Mouse (Mus musculus): ENCODE data around the gene Znhit3.

Gene Znhit3

DNA sequence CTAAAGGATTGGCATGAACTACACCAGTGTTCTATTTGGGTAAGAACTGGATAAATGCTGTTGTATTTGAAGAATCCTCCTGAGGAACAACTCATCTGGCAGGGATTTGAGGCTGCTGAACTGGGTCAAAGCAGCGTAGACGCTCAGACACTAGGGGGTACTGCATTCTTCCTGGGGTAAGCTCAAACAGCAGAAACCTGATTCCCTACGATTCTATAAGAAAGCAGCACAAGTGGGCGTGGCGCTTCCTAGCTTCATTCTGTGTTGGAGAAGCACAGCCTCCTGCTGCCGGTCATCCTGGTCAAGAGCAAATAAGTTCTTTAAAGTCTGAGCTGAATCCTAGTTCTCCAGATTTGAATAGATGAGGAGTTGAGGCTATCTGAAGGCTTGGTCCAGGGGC, 16.1 kb upstream of the Znhit3 start:
- intact Hi-C loops (cut with DNase I), result no loop called here

DNA sequence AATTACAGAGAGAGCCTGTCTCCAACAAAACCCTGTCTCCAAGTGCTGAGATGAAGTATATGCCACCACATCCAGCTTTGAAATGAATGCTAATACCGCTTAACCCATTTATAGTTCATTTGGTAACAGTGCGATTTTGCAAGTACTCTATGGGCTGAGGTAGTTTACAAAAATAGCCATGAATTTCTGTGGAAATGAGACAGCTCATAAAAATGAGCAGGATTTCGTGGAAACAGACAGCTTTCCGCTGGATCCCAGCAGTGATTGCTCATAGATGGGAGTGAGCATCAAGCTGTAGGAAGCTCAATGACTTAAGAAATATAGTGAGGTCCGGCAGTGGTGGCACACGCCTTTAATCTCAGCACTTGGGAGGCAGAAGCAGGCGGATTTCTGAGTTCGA, 4.8 kb upstream of the Znhit3 start:
- intact Hi-C loops (cut with DNase I), result no loop called here

DNA sequence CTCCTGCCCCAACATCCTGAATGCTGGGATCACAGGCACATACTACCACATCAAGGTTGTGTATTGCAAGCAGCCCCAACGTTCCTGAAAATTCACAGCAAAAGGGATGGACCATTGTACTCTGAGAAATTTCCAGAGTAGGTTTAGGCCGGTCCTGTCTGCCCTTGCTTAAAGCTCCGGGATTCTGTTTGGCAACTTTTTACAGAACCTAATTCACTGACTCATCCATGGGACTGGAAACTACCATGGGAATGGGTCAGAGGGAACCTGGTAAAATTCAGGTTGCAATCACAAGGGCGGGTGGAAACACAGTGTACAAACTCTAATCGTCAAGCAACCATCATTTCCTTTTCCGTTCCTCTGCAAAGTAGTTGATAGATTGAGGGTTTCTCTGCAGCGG, 3.8 kb upstream of the Znhit3 start:
- intact Hi-C loops (cut with DNase I), result loop anchor here (5.0 kb wide), 1 partner anchor 57 kb away; no protein-coding TSS in a partner anchor

DNA sequence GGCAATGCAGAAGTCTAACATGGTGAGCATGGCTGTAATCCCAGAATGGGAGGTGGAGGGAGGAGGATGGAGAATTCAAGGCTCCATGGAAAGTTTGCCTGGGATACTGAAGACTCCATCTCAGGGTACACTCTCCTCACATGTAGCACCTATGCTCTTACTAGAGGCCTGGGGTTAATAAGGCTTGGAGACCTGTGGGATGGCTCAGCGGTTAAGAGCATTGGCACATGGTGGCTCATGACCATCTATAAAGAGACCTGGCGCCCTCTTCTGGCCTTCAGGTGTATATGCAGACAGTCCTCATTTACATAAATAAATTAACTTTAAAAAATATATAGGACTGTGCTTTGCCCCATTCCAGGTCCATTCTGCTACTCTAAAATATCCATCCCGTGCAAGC, 3.1 kb upstream of the Znhit3 start:
- intact Hi-C loops (cut with DNase I), result loop anchor here (5.0 kb wide), 1 partner anchor 58 kb away; no protein-coding TSS in a partner anchor

DNA sequence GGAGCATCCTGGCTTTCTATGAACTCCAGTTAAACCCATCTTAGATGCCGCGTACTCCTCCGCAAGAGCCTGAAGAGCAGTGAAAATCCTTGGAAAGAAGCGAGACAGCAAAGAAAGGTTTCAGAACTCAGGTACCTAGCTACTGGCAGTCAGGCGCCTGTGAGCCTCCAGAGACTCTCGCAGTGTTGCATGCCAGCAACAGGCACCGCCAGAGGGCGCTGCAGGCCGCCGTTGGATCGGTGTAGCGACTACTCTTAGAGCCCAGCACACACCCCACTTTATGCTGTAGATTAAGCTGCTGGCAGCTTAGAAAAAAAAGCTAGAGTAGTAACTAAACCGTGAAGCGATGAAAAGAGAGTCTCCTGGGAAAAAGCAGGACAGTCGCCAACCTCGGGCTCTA, 2.3 kb upstream of the Znhit3 start:
- intact Hi-C loops (cut with DNase I), result loop anchor here (5.0 kb wide), 1 partner anchor 59 kb away; no protein-coding TSS in a partner anchor

DNA sequence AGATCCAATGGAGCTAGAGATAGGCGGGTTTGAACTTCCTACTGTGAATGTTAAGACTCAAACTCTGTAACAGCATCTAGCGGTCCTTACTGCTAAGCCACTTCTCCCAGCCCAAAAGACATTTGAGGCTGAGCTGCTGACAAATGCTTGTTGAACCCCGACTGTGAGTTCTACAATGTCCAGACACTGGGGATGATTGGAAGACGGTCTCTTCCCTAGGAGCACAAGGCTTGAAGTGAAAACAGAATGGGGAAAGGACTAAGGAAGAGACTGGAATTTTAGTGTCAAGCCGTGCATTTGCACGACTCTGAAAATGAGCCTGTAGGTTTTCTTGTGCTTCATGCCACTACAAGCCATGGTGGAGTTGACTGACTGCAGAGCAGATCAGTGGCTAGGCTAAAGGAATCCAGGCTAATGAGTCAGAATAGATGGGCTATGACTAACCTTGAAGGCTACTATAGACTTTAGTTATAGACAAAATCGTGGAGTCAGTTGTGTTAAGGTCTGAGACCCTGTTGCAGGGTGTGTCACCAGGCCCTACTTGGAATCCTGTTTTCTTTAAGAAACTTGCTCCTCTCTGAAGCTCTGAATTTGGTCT, 636 bp upstream of the Znhit3 start:
- intact Hi-C loops (cut with DNase I), result loop anchor here (5.0 kb wide), 1 partner anchor 60 kb away; no protein-coding TSS in a partner anchor

DNA sequence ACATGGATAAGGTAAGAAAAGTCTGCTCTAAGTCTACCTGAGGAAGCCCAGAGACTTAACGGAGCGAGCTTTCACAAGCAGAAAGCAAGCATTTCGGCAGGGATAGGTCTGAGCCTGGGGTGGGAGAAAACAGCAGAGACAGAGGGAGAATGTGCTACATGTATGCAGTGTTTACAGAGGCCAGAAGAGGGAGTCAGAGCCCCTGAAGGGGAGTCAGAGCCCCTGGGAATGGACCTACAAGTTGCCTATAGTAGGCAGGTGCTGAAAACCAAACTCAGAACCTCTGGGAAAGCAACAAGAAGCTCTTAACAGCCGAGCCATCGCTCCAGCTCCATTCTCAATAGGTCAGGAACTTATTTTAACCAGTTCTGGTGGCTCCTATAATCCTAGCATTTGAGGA, 1.5 kb downstream of the Znhit3 start:
- intact Hi-C loops (cut with DNase I), result loop anchor here (5.0 kb wide), 1 partner anchor 63 kb away; no protein-coding TSS in a partner anchor

DNA sequence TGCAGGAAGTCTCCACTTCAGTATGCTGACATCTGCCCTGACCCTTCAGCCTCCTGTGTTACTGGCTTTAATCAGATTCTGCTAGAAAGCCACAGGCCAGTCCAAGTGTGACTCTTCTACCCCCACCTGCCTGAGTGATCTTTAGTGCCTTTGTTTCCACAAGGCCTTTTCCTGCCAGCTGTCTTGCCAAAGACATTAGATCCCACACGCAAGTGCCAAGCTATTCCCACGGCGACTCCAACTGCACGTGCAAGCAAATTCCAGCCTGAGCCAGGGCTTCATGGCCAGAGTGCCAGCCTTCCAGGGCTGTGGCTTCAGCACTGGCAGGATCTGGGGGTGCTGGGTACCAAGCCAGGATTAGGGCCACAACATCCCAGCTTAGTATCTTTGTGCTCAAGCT, 5.8 kb downstream of the Znhit3 start:
- intact Hi-C loops (cut with DNase I), result no loop called here

DNA sequence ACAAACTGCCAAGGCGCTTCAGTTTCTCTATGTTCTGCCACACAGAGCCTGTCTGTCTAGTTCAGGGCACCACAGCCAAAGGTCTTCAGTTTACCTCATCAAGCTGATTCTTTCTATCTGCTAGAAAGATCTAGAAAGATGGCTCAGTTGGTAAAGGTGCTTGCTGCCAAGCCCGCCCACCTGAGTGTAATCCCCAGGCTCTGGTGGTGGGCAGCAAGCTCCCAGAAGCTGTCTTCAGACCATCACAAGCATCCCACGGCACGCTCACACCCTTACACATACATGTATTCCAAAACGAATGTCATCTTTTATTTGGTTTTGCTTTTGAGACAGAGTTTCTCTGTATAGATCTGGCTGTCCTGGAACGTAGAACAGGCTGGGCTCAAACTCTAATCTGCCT, 7.7 kb downstream of the Znhit3 start:
- intact Hi-C loops (cut with DNase I), result no loop called here

DNA sequence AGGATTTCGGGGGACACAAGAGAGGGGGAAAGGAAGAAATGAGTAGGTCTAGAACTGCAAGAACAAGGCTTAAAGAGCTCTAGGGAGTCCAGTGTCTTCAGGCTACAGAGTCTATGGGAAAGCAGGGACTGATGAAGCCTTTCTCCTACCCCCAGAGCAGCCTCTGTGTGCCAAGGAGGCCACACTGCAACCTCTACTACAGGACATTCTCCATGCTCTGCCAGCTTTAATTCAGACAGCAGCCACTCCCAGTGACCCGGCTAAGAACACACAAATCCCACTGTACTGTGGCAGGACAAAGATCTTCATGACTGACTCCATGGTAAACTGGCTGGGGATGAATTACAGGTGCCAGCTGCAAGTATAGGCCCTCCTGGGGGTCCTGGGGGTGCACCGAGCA, 9.1 kb downstream of the Znhit3 start:
- intact Hi-C loops (cut with DNase I), result no loop called here

DNA sequence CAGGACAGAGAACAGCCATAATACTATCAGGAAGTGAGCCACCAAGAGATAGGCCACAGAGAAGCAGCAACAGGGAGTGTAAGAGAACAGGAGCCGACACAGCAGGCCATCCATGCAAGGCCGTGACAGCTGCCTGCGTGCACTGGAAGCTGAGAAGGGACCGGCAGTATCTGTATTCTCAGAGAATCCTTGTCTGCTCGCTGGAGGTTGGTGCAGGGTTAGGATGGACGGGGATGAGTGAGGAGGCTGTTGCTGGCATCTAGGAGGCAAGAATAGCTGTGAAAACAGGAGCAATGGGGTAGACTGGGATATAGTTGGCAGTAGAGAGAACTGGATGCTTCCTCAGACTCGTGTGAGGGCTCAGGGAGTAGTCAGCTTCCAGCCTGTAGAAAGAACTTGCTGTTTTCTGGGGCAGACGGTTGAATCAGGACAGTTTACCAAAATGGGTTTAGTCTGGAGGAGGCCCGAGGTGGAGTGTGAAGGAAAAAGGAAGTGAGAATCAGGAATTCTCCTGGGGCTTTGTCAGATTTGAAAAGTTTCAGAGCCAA, 11.5 kb downstream of the Znhit3 start:
- intact Hi-C loops (cut with DNase I), result no loop called here

DNA sequence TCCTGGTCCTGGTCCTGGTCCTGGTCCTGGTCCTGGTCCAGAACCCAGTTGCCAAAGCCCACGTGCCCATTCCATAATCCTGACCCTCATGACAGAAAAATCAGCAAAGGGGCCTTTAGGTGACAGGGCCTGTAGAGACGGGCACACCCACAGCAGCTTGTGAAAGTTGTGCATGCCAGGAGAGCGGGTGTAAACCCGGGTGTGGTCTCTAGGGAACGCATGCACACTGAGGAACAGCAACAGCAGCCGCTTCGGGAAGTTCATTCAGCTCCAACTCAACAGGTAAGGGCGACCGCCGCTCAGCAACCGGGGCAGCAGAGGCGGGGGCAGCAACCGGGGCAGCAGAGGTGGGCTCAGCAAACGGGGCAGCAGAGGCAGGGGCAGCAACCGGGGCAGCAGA, 23.1 kb downstream of the Znhit3 start:
- intact Hi-C loops (cut with DNase I), result no loop called here

DNA sequence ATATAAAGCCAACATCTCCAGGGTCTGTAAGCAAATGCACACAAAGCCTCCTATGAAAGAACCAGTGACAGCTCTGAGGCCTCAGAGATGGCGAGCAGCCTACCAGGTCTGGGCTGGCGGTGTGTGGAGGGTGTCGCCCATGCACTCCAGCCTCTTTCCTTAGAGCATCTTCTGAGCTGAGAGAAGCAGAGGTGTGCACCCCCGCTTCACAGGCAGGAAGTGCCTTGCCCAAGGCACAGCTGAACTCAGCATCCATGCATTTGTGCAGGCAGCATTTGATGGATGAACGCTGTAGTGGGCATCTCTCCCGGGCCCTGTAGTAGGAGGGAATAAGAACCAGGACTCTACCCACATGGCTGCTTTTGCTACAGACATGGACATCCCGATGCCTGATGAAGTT, 24.5 kb downstream of the Znhit3 start:
- intact Hi-C loops (cut with DNase I), result no loop called here

DNA sequence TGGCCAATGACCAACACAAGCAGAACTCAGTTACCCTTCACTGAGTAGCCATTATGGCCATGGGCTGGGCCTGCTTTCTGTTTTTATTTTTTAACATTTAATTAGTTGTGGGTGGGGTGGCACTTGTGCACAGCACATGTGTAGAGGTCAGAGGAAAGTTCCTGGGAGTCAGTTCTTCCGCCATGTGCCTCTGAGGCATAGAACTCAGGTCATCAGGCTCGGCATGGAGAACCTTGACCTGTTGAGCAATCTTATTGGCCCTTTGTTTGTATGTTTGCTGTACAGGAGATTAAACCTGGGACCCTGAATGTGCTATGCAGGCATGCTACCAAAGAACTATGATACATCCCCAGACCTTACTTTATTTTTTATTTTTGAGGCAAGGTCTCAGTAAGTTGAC, 26.7 kb downstream of the Znhit3 start:
- intact Hi-C loops (cut with DNase I), result no loop called here

DNA sequence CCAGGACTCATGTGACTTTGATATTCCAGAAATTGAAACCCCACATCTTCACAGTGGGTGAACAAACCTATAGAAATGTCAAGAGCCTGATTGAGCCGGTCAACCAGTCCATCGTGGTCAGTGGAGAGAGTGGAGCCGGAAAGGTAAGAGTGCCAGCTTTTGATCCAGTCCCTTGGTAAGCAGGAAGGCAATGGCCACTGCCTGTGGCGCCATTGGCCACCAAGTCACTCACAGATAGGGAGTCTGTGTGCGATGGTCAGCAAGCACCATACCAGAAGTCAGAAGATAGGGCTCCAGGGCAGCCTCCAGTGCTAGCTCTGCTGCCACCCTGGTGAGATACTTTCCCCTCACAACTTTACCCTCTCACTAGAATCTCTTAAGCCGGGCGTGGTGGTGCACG, 28.1 kb downstream of the Znhit3 start:
- intact Hi-C loops (cut with DNase I), result no loop called here

DNA sequence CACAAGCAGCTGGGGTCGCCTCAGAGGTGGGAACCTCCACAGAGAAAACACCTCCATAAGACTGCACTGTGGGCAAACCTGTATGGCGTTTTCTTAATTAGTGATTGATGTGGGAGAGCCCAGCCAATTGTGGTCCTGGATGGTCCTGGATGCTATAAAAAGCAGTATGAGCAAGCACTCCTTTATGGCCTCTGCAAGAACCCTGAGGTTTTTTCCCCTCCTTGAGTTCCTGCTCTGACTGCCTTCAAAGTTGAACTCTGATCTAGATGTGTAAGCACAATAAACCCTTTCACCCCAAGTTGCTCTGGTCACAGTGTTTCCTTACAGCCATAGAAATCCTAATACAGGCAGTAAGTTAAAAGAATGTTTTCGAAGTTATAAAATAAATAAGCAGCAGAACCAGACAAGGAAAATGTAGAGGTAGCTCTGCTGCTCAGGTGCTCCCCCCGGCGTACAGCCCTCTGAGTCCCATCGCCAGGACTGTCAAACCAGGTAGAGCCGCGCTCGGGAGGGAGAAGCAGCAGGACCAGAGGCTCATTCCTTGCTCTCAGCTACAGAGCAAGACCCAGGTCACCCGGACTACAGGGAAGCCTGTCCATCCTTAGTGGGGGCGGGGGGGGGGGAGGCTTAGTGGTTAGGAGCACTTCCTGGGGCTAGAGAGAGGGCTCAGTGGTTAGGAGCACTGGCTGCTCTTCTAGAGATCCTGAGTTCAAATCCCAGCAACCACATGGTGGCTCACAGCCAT, 29.2 kb downstream of the Znhit3 start:
- intact Hi-C loops (cut with DNase I), result no loop called here

DNA sequence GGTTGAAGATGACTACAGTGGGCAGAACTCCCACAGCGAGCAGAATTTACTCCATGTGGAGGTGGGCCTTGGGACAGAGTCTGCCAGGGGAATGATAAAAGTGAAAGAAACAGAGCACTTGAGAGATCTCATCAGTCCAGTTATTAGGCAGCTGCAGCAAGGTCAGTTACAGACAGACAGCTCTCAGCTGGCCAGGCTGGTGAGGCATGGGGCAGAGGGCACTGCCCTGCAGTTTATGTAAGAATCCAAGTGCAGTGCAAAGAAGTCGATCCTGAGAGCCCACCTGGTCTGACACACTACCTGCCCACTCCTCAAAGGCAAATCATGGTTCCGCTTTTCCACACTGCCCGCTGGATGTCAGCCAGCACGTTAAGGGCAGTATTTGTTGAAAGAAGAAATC, 29.9 kb downstream of the Znhit3 start:
- intact Hi-C loops (cut with DNase I), result no loop called here

DNA sequence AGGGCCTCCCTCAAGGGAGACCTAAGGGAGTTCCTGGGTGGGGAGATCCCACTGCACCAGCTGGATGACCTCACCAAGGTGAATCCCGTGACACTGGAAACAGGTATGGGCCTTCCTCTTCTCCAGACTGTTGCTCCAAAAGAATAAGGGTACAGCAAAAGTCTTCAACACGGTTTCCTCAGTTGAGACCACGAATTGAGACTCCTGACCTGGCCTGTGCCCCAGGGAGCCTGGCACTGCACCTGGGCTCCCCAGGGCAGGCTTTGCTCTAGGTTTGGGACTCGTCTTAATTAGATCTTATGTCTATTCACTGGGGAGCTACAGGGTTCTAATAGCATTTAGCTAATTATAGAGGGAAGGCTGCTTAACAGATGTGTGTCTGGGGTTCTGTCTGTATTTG, 30.9 kb downstream of the Znhit3 start:
- intact Hi-C loops (cut with DNase I), result no loop called here

DNA sequence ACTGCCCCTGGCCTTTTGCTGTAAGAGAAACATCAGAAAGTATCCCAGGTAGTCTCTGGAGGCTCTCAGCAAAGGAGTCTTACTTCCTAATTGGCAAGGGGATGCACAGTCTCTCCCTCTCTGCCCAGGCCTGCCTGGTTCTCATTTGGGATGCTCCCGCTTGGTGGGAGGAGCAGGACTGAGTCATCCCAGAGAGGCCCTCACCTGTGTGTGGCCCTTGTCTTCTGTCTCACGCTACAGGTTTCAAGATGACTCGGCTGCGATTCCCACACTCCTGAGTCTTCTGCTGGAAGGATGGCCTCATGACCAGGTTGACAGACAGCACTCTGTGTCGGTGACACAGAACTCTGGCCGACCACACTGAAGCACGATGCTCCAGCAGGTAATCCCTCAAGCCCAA, 33.8 kb downstream of the Znhit3 start:
- intact Hi-C loops (cut with DNase I), result no loop called here

DNA sequence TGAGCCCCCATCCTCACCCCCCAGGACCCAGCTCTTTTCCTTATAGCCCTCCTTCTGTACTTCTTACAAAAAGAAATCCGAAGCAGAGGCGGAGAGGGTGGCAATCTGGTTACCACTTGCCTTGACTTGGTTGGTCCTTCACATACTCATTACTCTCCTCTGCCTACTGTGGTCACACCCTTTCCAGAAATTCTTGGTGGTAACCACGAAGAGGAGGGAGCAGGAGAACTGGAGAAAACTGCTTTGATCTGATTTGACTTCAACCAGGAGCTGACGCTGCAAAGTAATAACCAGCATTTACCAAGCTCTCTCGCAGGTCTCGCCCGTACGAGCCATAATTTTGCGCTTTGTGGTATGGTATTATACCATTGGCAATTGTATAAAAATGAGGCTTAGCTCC, 35.2 kb downstream of the Znhit3 start:
- intact Hi-C loops (cut with DNase I), result no loop called here

DNA sequence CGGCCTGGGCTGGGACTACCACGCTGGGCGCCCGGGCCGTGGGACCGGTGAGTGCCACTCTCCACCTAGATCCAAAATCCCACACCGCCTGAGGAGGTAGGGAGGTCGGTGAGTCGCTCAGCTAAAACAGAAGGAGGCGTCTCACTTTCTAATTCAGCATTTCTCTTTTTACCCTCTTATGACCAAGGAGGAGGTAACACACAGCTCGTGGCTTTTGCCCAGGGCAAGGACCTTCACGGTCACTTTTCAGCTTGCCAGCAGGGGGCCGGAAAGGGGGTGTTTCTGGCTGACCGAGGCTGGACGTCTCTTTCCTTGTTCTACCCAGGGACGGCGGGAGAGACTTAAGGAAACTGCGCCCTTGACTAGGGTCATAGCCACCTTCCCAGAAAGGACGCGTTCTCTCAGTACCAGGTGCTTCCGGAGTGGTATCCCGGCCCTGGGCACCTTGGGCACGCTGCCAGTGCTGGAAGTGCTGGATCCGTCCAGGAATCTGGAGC, 35.7 kb downstream of the Znhit3 start:
- intact Hi-C loops (cut with DNase I), result no loop called here

DNA sequence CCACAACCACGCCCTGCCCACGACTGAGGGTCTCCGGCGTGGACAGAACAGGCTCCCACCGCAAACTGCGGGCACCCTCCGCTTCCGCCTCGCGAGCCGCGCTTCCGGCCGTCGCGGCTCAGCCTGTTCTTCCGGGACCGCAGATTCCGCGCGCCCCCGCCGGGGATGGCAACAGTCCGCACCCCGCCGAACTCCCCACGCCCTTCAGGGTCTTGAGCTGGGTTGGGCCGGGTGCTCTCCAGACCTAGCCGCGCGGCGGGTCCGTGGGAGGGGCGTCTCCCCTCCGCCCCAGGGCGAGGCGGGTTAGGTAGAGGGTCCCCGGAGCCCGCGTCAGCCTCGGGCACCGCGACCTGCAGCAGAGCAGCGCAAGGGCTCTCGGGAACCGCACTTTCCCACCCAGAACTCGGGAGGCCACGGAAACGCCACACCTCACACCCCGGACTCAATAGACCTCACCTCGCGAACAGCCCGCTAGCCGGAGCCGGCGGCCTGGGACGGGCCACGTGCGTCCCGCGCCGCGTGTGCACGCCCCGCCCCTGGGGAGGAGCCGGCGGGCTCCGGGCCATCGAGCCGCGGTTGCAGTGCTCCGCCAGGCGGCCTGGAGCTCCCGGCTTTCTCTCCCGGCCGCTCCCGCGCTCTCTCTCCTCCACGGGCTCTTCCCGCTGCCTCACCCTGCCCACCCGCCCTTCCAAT, 36.2 kb downstream of the Znhit3 start, which contains the start of the genes Myo19 and Pigw:
Gene Myo19 (plus strand): TSS at position 377 of the 693 bp plus-strand sequence.
Gene Pigw (minus strand): TSS at position 514 of the 693 bp plus-strand sequence.
- intact Hi-C loops (cut with DNase I), result no loop called here
